Mouse (Mus musculus): Measurements from ENCODE around the gene Barx1.

Gene Barx1

DNA sequence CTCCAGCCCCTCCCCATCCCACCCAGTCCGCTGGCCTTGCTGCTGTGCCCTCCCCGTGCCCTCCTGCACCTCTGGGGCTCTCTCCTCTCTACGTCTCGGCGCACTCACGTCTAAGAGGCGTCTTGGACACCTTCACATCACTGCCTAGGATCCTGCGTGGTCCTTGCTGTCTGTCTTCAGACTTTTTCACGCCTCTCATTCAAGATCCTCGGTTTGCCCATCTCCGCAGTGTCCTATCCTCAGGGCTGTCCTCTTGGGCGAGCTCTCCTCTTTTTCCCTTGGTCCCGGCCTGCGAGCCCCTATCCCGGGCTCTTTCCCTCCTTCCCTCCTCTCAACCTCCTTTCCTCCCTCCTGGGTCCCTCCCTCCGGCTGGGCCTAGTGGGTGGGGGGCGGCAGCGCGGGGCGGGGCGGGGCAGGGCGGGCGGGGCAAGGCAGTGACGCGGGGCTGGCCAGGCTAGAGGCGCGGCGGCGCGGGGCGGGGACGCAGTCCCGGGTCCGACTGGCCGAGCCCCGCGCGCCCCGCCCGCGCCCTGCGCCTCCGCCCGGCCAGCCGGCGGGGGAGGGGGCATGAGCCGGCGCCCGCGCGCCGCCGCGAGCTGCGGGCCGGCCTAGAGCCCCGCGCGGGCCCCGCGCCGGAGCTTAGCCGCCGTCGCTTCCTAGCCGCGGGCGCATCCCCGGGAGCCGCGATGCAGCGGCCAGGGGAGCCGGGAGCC lies at the start of gene Barx1:
TSS of gene Barx1 (plus strand) at position 568 of the 713 bp plus-strand sequence.
- no peak for DNase-seq

GRCm38 (mm10) chr13:48614525-48614924 lies 48.3 kb upstream of the Barx1 start:
- DNase-seq, result no peak

DNA sequence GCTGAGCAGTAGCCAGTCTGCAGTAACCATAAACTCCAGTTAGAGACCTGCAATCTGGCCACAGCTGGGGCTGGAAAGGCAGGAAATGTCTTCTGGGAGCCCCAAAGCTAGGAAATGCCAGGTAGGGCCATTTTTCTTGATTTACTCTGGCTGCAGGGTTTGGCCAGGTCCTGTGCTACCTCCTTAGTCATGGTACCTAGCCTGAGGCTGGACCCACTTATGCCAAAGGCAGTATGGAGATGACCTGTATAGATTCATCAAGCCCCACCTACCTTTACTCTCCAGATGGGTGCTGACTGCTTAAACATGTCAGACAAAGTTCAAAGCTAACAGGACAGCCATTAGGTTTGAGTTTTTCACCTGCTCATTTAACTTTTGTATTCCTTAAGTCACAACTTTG lies 45.0 kb upstream of the Barx1 start:
- DNase-seq, result no peak

GRCm38 (mm10) chr13:48618890-48619289 lies 43.9 kb upstream of the Barx1 start:
- DNase-seq, result no peak

DNA sequence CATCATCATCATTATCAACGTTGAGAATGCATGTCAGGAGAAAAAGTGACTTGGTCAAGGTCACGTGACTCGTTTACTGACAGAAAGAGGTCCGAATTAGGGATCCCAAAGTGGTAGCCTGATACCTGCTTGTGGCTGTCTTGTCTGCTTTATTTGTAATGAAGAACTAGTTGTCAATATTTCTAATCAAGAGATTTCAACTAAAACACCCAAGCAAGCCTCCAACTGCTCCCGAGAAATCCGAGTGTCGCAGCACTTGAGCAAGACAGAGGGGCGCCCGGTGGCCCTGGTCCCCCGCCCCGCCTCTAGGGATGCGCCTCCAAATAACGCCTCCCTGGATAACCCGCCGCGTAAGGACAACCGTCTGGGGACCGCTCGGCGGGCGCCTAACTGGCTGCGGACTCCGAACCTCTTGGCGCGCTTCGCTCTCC lies 37.8 kb upstream of the Barx1 start:
- no peak for DNase-seq

GRCm38 (mm10) chr13:48625433-48626184 lies 37.2 kb upstream of the Barx1 start, which contains the start of gene Ptpdc1:
Ptpdc1 (minus strand) TSS chr13:48625664.
- DNase-seq, result peak; percentile 98

DNA sequence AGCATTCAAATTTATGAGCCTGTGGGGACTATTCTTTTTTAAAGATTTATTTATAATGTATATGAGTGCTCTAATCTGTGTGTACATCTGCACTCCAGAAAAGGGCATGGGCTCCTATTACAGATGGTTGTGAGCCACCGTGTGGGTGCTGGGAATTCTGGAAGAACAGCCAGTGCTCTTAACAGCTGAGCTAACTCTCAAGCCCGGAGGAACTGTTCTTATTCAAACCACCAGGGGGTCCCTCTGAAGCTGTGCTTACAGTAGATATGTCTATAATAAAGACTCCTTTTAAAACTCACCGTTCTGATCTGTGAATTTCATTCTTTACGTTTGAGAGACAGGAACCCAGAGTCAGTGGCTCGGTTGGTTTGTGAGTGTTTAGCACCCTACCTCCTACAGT lies 31.1 kb upstream of the Barx1 start:
- DNase-seq, result no peak

DNA sequence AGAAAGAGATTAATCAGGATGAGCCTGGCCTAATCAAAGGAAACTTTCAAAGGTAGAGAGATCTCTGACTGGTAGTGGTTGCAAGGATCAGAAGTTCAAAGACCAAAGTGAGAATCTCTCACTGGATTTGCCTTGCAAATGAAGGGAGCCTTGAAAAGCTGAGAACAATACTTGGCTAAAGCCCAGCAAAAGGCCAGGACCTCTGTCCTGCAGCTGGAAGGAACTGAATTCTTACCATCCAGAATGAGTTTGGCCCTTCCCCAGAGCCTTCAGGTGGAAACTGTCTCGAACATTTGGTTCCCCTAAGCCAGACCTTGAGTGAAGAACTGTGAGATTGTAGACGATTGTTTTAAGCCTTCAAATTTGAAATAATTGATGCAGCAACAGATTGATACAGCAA lies 25.1 kb upstream of the Barx1 start:
- no peak for DNase-seq

DNA sequence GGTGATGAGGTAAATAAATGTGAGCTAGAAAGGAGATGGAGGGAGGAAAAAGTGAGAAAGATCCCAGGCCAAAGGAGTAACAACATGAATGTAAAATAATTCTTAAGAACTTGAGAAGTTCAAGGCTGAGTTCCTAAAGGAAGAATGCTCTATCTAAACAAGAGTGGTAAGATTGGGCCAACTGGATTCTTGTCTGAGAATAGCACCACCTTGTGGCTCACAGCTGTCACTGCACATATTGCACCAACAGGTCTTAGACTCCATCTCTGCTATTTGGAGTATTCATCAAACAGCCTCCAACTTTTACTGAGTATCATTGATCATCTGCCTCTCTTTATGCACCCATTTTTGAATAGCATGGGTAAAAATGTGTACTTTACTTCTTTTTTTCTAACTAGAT lies 23.2 kb upstream of the Barx1 start:
- peak; percentile 59 for DNase-seq

- DNase-seq, result no peak
Measured at GRCm38 (mm10) chr13:48643072-48643471, 19.7 kb upstream of the Barx1 start.

DNA sequence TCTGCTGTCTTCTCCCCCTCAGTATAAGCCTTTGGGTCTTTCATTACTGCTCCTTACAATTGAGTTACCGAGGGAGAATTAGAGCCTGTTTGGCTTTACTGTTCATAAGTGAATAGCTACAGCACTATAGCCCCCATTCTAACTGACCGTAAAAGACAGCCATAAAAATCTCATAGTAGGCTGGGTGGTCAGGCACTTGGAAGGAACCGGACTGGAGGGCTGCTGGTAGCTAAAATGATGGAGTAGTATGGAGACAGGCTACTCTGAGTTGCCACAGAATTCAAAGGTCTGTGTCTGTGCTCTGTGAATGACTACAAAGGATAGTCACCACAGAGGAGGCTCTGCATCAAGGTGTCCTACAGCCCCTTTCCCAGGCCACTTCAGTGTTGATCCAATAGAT lies 18.8 kb upstream of the Barx1 start:
- no peak for DNase-seq

- no peak for DNase-seq
Measured at GRCm38 (mm10) chr13:48646696-48647095, 16.1 kb upstream of the Barx1 start.

DNA sequence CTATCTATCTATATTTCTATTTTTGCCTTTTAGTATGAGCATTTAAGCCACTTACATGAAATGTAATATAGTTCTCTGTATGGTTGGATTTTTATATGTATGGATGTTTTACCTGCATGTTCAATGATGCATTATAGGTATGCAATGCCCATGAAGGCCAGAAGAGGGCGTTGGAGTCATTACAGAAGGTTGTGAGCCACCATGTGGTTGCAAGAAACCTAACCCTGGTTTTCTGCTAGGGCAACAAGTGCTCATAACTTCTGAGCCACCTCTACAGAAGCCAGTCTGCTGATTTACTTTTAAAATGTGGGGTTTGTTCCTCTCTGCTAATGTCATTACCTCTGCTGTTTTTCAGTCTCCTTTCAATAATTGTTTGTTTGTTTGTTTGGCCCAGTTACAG lies 12.2 kb upstream of the Barx1 start:
- no peak for DNase-seq

DNA sequence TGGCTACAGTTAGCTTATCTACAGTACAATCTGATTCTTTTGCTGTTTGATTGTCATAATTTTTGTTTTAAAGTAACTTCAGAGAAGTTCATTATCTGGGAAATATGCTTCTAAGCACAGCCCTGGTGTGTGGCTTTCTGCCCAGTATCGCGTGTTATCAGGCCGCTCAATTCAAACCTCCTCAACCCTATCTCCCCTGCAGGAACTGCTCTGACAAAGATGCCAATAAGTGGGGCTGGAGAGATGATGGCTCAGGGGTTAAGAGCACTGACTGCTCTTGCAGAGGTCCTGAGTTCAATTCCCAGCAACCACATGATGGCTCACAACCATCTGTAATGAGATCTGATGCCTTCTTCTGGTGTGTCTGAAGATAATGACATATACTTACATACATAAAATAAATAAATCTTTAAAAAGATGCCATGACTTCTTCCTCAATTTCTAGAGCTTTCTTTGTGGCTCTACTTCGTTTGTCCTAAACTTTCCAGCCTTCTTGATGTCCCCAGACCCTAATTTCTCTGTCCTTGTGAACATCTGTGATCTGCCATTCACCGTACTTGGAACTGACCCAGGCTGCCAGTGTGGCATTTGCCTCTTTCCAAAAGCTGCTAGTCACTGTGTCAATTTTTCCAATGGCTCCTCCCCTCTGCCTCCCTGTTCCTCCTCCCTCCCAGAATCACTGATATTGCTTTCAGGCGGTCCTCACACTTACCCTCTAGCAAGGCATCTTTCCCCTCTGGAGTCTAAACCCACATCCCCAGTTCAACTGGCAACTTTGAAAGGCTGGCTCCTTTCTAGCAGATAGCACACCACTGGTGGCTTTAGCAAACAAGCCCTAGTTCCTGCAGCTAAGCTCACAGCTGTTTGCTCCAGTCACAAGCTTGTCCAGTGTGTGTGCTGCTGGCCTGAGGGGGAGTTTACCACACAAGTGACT lies 11.4 kb upstream of the Barx1 start:
- no peak for DNase-seq

GRCm38 (mm10) chr13:48653788-48654770 lies 8.7 kb upstream of the Barx1 start:
- DNase-seq, result peak; percentile 68

- DNase-seq, result peak; percentile 51
Measured at GRCm38 (mm10) chr13:48655637-48656036, 7.2 kb upstream of the Barx1 start.

DNA sequence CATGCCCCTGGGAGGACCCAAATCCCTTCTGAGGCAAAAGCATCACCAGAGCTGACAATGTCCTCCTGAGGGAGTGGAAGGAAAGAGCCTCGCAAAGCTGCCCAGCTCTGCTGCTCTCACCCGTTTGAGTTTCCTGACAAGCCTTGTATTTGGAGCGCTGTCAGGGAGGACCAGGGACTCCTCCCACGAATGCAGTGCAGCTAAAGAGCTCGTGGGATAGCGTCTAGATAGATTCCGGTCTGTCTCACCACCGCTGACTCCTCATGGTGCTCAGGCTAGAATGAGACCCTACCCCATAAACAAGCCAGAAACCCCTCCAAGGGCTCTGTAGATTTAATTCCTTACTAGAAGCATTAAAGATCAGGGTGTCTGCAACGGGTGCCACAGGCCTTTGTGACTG lies 5.0 kb upstream of the Barx1 start:
- no peak for DNase-seq

DNA sequence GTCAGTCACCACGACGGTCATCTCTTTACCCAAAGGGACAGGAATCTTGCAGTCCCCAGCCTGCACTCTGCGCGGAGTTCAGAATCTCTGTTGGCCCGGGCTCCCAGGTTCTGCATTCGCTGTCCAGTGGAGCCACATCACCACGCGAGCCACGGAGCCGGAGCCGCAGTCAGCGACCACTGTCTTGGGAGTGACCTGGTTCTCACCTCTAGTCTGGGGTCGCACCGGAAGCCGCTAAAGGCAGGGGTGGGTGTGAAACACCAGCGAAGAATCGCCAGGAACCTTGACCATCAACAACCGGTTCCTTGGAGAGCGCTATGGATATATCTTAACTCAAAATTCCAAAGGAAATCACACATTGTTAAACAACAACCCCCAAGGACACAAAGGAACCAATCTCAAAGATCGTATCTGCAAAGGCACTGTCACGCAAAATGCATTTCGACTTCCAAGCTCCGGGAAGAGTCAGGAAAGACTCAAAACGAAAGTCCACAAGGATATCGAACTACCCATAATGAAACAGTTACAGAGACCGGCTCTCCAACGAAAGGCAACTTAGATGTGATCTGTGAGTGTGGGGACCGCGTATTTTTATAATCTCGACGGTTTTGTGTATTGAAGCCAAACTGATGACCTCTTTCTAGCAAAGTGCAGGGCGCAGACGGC lies 4.1 kb upstream of the Barx1 start:
- no peak for DNase-seq

- no peak for DNase-seq
Measured at GRCm38 (mm10) chr13:48659254-48660220, 3.3 kb upstream of the Barx1 start.

GRCm38 (mm10) chr13:48660221-48660734 lies 2.5 kb upstream of the Barx1 start:
- no peak for DNase-seq

All from right cerebral cortex, adult 18-20 months (tissue).